Mouse (Mus musculus) T-cell, adult 2 months (primary cell): ENCODE results near the gene Shisa4.

ENCODE experiments used
- DNase-seq: peaks from one replicate; pipeline ENCODE4 v3.0.0; 2022; ENCODE audit warnings: low spot score

The Shisa4 gene

DNA sequence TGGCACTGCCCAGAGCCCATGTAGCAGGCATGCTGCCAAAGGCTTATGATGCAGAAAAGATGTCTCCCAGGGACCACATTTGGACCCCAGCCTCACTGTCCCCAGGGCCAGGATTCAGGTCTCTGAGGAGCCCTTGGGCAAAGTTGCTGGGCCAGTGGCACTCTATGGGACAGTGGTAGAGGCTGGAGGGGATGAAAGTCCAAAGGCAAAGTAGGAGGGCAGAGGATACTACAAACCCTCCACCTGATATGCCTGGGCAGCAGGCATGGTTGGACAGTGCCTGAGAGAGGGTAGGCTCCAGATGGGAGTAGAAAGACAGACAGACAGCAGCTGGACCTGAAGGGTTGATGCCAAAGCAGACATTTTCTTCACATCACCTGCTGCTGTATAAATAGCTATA lies 8.7 kb downstream of the Shisa4 start:
- no peak for DNase-seq

- no peak for DNase-seq
Measured at GRCm38 (mm10) chr1:135363446-135363845, 11.6 kb downstream of the Shisa4 start.

GRCm38 (mm10) chr1:135362115-135362514 lies 12.9 kb downstream of the Shisa4 start:
- DNase-seq, result no peak

GRCm38 (mm10) chr1:135361491-135361890 lies 13.5 kb downstream of the Shisa4 start:
- DNase-seq, result no peak

DNA sequence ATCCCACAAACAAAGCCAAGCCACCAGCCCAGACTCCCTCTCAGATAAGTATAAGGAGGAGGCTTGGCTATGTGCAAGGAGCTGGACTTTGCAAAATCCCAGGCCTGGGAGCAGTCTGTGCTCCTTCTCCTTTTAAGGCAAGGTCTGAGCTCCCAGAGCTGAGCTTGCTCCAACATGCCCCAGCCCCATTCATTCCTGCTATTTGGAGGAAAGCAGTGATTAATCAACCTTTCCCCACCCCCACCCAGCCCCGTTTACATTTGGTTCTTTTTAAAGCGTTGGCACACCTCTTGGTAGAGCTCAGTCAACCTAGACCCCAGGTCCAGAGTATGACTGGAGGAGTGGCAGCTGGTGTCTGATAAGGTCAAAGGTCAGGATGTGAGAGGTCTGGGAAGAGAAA lies 16.0 kb downstream of the Shisa4 start:
- DNase-seq, result no peak

GRCm38 (mm10) chr1:135351953-135352352 lies 23.1 kb downstream of the Shisa4 start:
- DNase-seq, result no peak

- no peak for DNase-seq
Measured at GRCm38 (mm10) chr1:135347498-135348169, 27.4 kb downstream of the Shisa4 start.

DNA sequence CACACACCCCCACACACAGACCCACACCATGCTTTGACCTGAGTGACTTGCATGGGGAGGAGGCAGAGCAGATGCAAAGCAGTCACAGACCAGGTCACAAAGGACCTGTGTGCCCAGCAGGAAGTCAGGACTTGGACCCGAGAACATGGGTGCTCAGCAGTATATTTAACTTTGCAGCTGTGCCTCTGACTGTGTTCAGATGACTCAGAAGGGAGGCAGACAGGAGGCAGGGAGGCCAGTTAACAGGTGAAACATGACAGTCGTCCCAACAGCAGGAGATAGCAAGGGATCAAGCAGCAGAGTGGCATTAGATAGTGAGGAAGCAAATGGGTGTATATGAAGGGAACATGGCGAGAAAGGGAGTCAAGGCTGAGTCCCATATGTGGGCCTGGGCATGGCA lies 28.1 kb downstream of the Shisa4 start:
- no peak for DNase-seq

- no peak for DNase-seq
Measured at GRCm38 (mm10) chr1:135344026-135344425, 31.0 kb downstream of the Shisa4 start.

DNA sequence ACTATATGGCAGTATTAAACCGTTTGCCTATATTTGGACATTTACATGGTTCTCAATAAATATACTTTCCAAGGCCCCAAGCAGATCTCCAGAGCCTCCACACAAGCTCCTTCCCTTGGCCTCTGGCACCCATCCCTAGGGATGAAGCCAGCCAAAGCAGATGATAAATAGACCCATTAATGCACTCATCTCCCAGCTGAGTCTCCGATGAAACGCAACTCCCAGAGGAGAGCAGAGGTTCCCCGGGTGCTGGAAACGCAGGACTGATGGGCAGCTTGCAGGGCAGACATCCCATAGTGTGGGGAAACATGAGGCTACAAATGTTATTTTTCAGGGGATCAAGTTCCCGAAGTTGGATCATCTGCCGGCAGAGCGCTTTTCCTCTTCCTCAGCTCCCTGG lies 33.1 kb downstream of the Shisa4 start:
- no peak for DNase-seq

DNA sequence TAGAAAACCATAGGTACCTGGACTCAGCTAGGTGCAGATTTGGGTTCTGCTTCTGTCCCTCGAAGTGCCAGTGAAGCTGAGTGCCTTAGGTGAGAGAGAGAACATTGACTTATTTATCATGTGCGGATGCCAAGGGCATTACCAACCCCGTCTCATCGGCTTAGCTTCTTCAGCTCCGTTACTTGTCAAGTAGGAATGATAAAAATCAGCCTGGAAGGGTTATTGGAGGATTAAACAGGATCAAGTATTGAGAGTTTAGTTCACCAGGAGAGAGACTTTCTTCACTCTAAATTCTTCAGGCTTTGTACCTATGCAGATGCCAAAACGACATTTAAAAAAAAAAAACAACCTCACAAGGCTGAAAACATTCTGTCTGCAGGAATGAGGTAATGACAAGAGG lies 44.5 kb downstream of the Shisa4 start:
- no peak for DNase-seq

- DNase-seq, result no peak
Measured at GRCm38 (mm10) chr1:135328368-135328767, 46.7 kb downstream of the Shisa4 start.

GRCm38 (mm10) chr1:135325934-135326333 lies 49.1 kb downstream of the Shisa4 start:
- no peak for DNase-seq

DNA sequence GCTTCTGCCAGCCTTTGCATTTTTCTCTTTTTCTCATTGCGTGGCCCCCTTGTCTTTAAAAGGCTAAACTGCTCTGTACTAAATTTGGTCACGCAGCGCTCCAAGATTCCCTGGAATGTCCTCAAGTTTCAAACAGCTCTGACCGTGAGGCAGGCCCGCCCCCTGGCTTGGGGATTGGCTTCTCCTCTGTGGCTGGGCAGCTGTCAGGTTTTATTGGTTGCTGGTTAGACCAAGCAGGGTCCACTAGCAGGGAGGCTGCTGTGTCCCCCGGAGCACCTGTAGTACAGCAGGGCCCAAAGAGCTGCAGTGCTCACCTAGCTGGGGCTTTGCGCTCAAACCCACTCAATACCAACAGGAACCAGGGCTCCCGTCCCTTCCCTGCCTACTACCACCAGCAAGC lies 50.5 kb downstream of the Shisa4 start, which contains the start of gene Lmod1:
TSS of gene Lmod1 (plus strand) at position 237 of the 400 bp plus-strand sequence.
- DNase-seq, result no peak

- no peak for DNase-seq
Measured at GRCm38 (mm10) chr1:135323367-135323901, 51.6 kb downstream of the Shisa4 start.
